Mouse (Mus musculus) 3T3-L1 (cell line): Measurements from ENCODE around the gene 6030445D17Rik.

Experiments used
- DNase-seq: peaks from one replicate; pipeline ENCODE4 v3.0.0-alpha.2; 2015; ENCODE audit warnings: low read depth, low spot score

Gene 6030445D17Rik

GRCm38 (mm10) chr4:136462086-136462838, at the start of gene 6030445D17Rik:
TSS of gene 6030445D17Rik (plus strand) at chr4:136462250.
- peak; percentile 81 for DNase-seq

GRCm38 (mm10) chr4:136415477-136415876, 46.6 kb upstream of the 6030445D17Rik start:
- DNase-seq: no peak

- DNase-seq: no peak
Observed at GRCm38 (mm10) chr4:136418962-136419361, 43.1 kb upstream of the 6030445D17Rik start.

GRCm38 (mm10) chr4:136419386-136419785, 42.7 kb upstream of the 6030445D17Rik start:
- DNase-seq: no peak

- no peak for DNase-seq
Observed at GRCm38 (mm10) chr4:136423224-136423623, 38.8 kb upstream of the 6030445D17Rik start, which contains the start of gene Htr1d. TSS of gene Htr1d (plus strand) at chr4:136423524.

GRCm38 (mm10) chr4:136424120-136424999, 37.7 kb upstream of the 6030445D17Rik start:
- DNase-seq: no peak

GRCm38 (mm10) chr4:136425000-136425288, 37.1 kb upstream of the 6030445D17Rik start:
- no peak for DNase-seq

GRCm38 (mm10) chr4:136430609-136431375, 31.3 kb upstream of the 6030445D17Rik start:
- DNase-seq: no peak

- peak; percentile 89 for DNase-seq
Observed at GRCm38 (mm10) chr4:136431376-136431693, 30.7 kb upstream of the 6030445D17Rik start.

- DNase-seq: peak; percentile 86
Observed at GRCm38 (mm10) chr4:136434029-136434428, 28.0 kb upstream of the 6030445D17Rik start.

- DNase-seq: peak; percentile 42
Observed at GRCm38 (mm10) chr4:136439106-136439505, 22.9 kb upstream of the 6030445D17Rik start.

GRCm38 (mm10) chr4:136441354-136442043, 20.6 kb upstream of the 6030445D17Rik start:
- DNase-seq: peak; percentile 91

GRCm38 (mm10) chr4:136444561-136444960, 17.5 kb upstream of the 6030445D17Rik start:
- no peak for DNase-seq

GRCm38 (mm10) chr4:136449795-136450194, 12.3 kb upstream of the 6030445D17Rik start:
- DNase-seq: no peak

GRCm38 (mm10) chr4:136450271-136450670, 11.8 kb upstream of the 6030445D17Rik start:
- DNase-seq: peak; percentile 65

- peak; percentile 60 for DNase-seq
Observed at GRCm38 (mm10) chr4:136451564-136451963, 10.5 kb upstream of the 6030445D17Rik start.

- no peak for DNase-seq
Observed at GRCm38 (mm10) chr4:136452286-136452685, 9.8 kb upstream of the 6030445D17Rik start.

- DNase-seq: no peak
Observed at GRCm38 (mm10) chr4:136452792-136453191, 9.3 kb upstream of the 6030445D17Rik start.

- peak; percentile 90 for DNase-seq
Observed at GRCm38 (mm10) chr4:136454850-136455260, 7.2 kb upstream of the 6030445D17Rik start.

- DNase-seq: no peak
Observed at GRCm38 (mm10) chr4:136456516-136457218, 5.4 kb upstream of the 6030445D17Rik start.

- no peak for DNase-seq
Observed at GRCm38 (mm10) chr4:136458276-136458675, 3.8 kb upstream of the 6030445D17Rik start.
